Mouse (Mus musculus): ENCODE measurements around the gene Acsf3. TPM values are rescaled to one million over a fixed set of nuclear protein-coding genes. Genes with fewer than 3 reads are reported as not detected.
A peak's percentile ranks its signal among the peaks of the same experiment; 100 is the strongest.

Acsf3 gene
- total and polyA plus RNA-seq, 3 experiments, result 17.8 to 37.2 TPM; not detected in 1

DNA sequence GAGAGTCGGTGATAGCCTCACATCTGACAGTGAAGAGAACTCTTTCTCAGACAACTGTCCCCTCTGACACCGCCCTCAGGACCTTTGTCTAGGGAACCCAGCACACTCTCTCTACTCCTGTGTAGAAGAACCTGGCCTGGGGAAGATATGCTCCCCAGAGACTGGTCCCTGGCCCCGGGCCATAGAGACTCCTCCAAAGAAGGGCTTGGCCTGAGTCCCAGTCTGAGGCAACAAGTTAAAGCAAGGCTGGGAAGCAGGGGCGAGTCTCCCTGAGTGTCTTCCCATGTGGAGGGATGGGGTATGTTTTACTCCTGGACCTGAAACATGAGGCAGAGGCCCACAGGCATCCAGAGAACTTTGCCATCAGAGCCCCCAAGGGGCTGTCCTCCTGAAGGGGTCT is 70.4 kb downstream of the Acsf3 start:
- no peak overlapping the region for H3K4me3 ChIP-seq (ENCODE audit: control insufficient read depth in 1 of 2, insufficient read depth in 1 of 2, low read depth in 2 of 2, low read length in 2 of 2)
- H3K9ac ChIP-seq (ENCODE audit: control insufficient read depth, low read depth, low read length, poor library complexity, severe bottlenecking), result no peak overlapping the region
- no peaks in the 10 kb centered on the region for H3K27me3 ChIP-seq (ENCODE audit: control insufficient read depth in 1 of 2, insufficient read depth in 2 of 2, low read length in 2 of 2)
- H3K79me2 ChIP-seq (ENCODE audit: control insufficient read depth, insufficient read depth, low read length, poor library complexity), result no peaks in the 10 kb centered on the region
- peak; percentile 85 for DNase-seq (ENCODE audit: low read depth, low spot score)
- H3K9me3 ChIP-seq (replicated peaks; ENCODE audit: insufficient read depth, low read length), result no peaks in the 10 kb centered on the region
- TF ChIP-seq NELFE (IDR thresholded peaks at IDR 0.05; ENCODE audit: low read depth, low read length) (no peak), GATA1 (IDR thresholded peaks at IDR 0.05; ENCODE audit: low read depth, low read length) (no peak), SIN3A (IDR thresholded peaks at IDR 0.05; ENCODE audit: low read length) (0 out of 2 replicates have a peak, but pooled peaks have one; percentile 17), TBP (IDR thresholded peaks at IDR 0.05; ENCODE audit: low read depth, low read length) (0 out of 2 replicates have a peak, but pooled peaks have one; percentile 4), CHD1 (IDR thresholded peaks at IDR 0.05; ENCODE audit: low read depth, low read length) (no peak), TCF12 (IDR thresholded peaks at IDR 0.05; ENCODE audit: low read depth, low read length) (peak; percentile 41; the same call in 1 of the 2 replicates), TAL1 (IDR thresholded peaks at IDR 0.05; ENCODE audit: low read length) (0 out of 2 replicates have a peak, but pooled peaks have one; percentile 4), EP300 (IDR thresholded peaks at IDR 0.05; ENCODE audit: low read depth in 1 of 2, low read length in 2 of 2) (0 out of 4 replicates have a peak, but pooled peaks of 1 of the 2 experiments have one; percentile 35), SMC3 (IDR thresholded peaks at IDR 0.05; ENCODE audit: low read depth, low read length) (peak; percentile 19; the same call in 1 of the 2 replicates), MXI1 (IDR thresholded peaks at IDR 0.05; ENCODE audit: low read depth, low read length) (peak; percentile 29; the same call in 1 of the 2 replicates)
- H3K4me1 ChIP-seq (ENCODE audit: control insufficient read depth in 1 of 2, insufficient read depth in 2 of 2, low read length in 2 of 2), result peaks cover 4 to 26% of the 10 kb centered on the region in 2 experiments
- no peak overlapping the region for H3K27ac ChIP-seq (ENCODE audit: control insufficient read depth, low read depth, low read length)
- H3K36me3 ChIP-seq (ENCODE audit: control insufficient read depth in 1 of 2, insufficient read depth in 2 of 2, low read length in 2 of 2), result peaks cover 0 to 19% of the 10 kb centered on the region in 2 experiments; a peak in 2 of 4 replicates

GRCm38 (mm10) chr8:122847829-122848561 is 72.7 kb downstream of the Acsf3 start, which contains the start of gene Cdh15:
Gene Cdh15 (plus strand): TSS chr8:122847966.
- peaks cover 4 to 23% of the 10 kb centered on the region in 2 experiments for H3K4me1 ChIP-seq (ENCODE audit: control insufficient read depth in 1 of 2, insufficient read depth in 2 of 2, low read length in 2 of 2)
- peaks cover 0 to 19% of the 10 kb centered on the region in 2 experiments; a peak in 2 of 4 replicates for H3K36me3 ChIP-seq (ENCODE audit: control insufficient read depth in 1 of 2, insufficient read depth in 2 of 2, low read length in 2 of 2)
- H3K9me3 ChIP-seq (replicated peaks; ENCODE audit: insufficient read depth, low read length), result no peaks in the 10 kb centered on the region
- TF ChIP-seq EP300 (IDR thresholded peaks at IDR 0.05; ENCODE audit: low read depth in 1 of 2, low read length in 2 of 2), result no peak
- peak; percentile 45; the same call in 1 of the 2 replicates for TF ChIP-seq SIN3A (IDR thresholded peaks at IDR 0.05; ENCODE audit: low read length)
- peak; percentile 53 for TF ChIP-seq USF1 (IDR thresholded peaks at IDR 0.05; ENCODE audit: low read depth, low read length)
- peak; percentile 66; the same call in 1 of the 2 replicates for TF ChIP-seq BHLHE40 (IDR thresholded peaks at IDR 0.05; ENCODE audit: borderline replicate concordance, low read depth, low read length)
- peak; percentile 86 for TF ChIP-seq MXI1 (IDR thresholded peaks at IDR 0.05; ENCODE audit: low read depth, low read length)
- peak; percentile 54; the same call in 1 of the 2 replicates for TF ChIP-seq MAX (IDR thresholded peaks at IDR 0.05; ENCODE audit: low read length)
- no peak for TF ChIP-seq MAFK (IDR thresholded peaks at IDR 0.05; ENCODE audit: borderline replicate concordance, low read depth, low read length)
- no peak within 1 kb of the TSS for H3K9ac ChIP-seq (ENCODE audit: control insufficient read depth, low read depth, low read length, poor library complexity, severe bottlenecking)
- no peak within 1 kb of the TSS for H3K27ac ChIP-seq (ENCODE audit: control insufficient read depth, low read depth, low read length)
- DNase-seq (ENCODE audit: low read depth, low spot score), result peak; percentile 91
- no peaks in the 10 kb centered on the region for H3K79me2 ChIP-seq (ENCODE audit: control insufficient read depth, insufficient read depth, low read length, poor library complexity)
- H3K27me3 ChIP-seq (ENCODE audit: control insufficient read depth in 1 of 2, insufficient read depth in 2 of 2, low read length in 2 of 2), result no peaks in the 10 kb centered on the region
- H3K4me3 ChIP-seq (ENCODE audit: control insufficient read depth in 1 of 2, insufficient read depth in 1 of 2, low read depth in 2 of 2, low read length in 2 of 2), result no peak within 1 kb of the TSS

Measured in MEL (cell line).